Mouse (Mus musculus) liver, adult 2 months (tissue): ENCODE results near the gene Tspan33.

Source experiments
- CTCF ChIP-seq: fragments of 200-500 bp; IDR thresholded peaks from 2 replicates; pipeline ENCODE4 v1.5.1; 2011; ENCODE audit warnings: low read depth, low read length, control low read depth
- POLR2A ChIP-seq: fragments of 200-500 bp; IDR thresholded peaks from 2 replicates; pipeline ENCODE4 v1.6.1; 2011; ENCODE audit warnings: low read length, control low read depth; ENCODE audit not compliant: insufficient read depth; ENCODE audit errors: extremely low read depth

- TF ChIP-seq POLR2A (no peak), CTCF (peak; percentile 57)
These were observed 18.1 kb downstream of the Tspan33 start for GRCm38 (mm10) chr6:29712011-29712584.
